16 mouse cellular contexts compared by ENCODE assay signal in genomic region chr6:33870468-33871142, GRCm38 (mm10).
A peak's percentile ranks its signal among the peaks of the same experiment; 100 is the strongest.
DNase-seq lines count a peak whose midpoint lies in the region; ATAC-seq and TF ChIP-seq lines count a peak whose summit lies in the region.
"Had no signal": no experiment of that assay in that cellular context is flagged by ENCODE, and none has a peak within 500 bp of the region (broad histone marks: within the 10 kb centered on the region; RNA-seq: fewer than 3 reads in every experiment).

No protein-coding gene starts in this region.

- WGBS in heart, embryonic 12.5 days, result 41% methylated on average over 9 of the region's 9 CpGs
- 34% methylated on average over 9 of the region's 9 CpGs for WGBS in hindbrain, embryonic 14.5 days

- H3K4me2 ChIP-seq in heart, embryonic 12.5 days, result 0 out of 2 replicates have a peak overlapping the region, but pooled peaks have one; percentile 10
- peak overlapping the region; percentile 27; the same call in 1 of the 2 replicates for H3K4me2 ChIP-seq in hindbrain, embryonic 14.5 days (replicated peaks)
- H3K4me2 ChIP-seq: liver, embryonic 12.5 days had no signal

- no peak for TF ChIP-seq CTCF in ES-Bruce4 (IDR thresholded peaks at IDR 0.05; ENCODE audit: low read depth, low read length)

- no peak overlapping the region for H3K4me3 ChIP-seq in heart, embryonic 12.5 days
- no peak overlapping the region for H3K4me3 ChIP-seq in ES-Bruce4 (ENCODE audit: low read depth, low read length)
- H3K4me3 ChIP-seq in hindbrain, embryonic 14.5 days (replicated peaks; ENCODE audit: low read length), result no peak overlapping the region
- H3K4me3 ChIP-seq: left cerebral cortex, adult 2 months; liver, embryonic 12.5 days had no signal

- no peak for DNase-seq in heart, postnatal 4 days
- DNase-seq in R1 (ENCODE audit: low read depth, low spot score), result peak; percentile 91
- peak; percentile 42 for DNase-seq in hindbrain, embryonic 14.5 days (ENCODE audit: low spot score)
- DNase-seq in frontal cortex, adult 2 months (ENCODE audit: extremely low spot score in 1 of 2, low spot score in 1 of 2), result no peak
- DNase-seq in kidney, adult 18-20 months, result no peak
- DNase-seq: heart, adult 11 months; lung, postnatal 4 days; right cerebral cortex, adult 18-20 months; thymus, postnatal 25 days had no signal

- H3K9me3 ChIP-seq in heart, embryonic 12.5 days (replicated peaks), result no peaks in the 10 kb centered on the region
- H3K9me3 ChIP-seq in ES-Bruce4 (replicated peaks; ENCODE audit: control insufficient read depth, insufficient read depth, low read length, poor library complexity, severe bottlenecking), result no peaks in the 10 kb centered on the region
- H3K9me3 ChIP-seq in hindbrain, embryonic 14.5 days (ENCODE audit: control insufficient read depth, low read length), result no peaks in the 10 kb centered on the region
- H3K9me3 ChIP-seq: liver, embryonic 12.5 days had no signal

- no peaks in the 10 kb centered on the region for H3K36me3 ChIP-seq in heart, embryonic 12.5 days
- no peaks in the 10 kb centered on the region for H3K36me3 ChIP-seq in ES-Bruce4 (ENCODE audit: control insufficient read depth, insufficient read depth, low read length, poor library complexity, severe bottlenecking)
- H3K36me3 ChIP-seq in hindbrain, embryonic 14.5 days (replicated peaks; ENCODE audit: control insufficient read depth, insufficient read depth), result no peaks in the 10 kb centered on the region
- H3K36me3 ChIP-seq: liver, embryonic 12.5 days had no signal

- no peak overlapping the region for H3K9ac ChIP-seq in heart, embryonic 12.5 days
- H3K9ac ChIP-seq in ES-Bruce4 (ENCODE audit: low read depth, poor library complexity, severe bottlenecking), result no peak overlapping the region
- H3K9ac ChIP-seq in hindbrain, embryonic 14.5 days, result no peak overlapping the region
- H3K9ac ChIP-seq: liver, embryonic 12.5 days had no signal

- peaks cover 44% of the 10 kb centered on the region for H3K4me1 ChIP-seq in heart, embryonic 12.5 days (replicated peaks)
- H3K4me1 ChIP-seq in ES-Bruce4 (ENCODE audit: control insufficient read depth, insufficient read depth, low read length), result no peaks in the 10 kb centered on the region
- peaks cover 22% of the 10 kb centered on the region for H3K4me1 ChIP-seq in hindbrain, embryonic 14.5 days (replicated peaks; ENCODE audit: control insufficient read depth, insufficient read depth, low read length)
- H3K4me1 ChIP-seq: liver, embryonic 12.5 days had no signal

- ATAC-seq in heart, embryonic 12.5 days (ENCODE audit: insufficient number of reproducible peaks, low FRiP score), result no peak
- ATAC-seq in hindbrain, embryonic 14.5 days (ENCODE audit: low FRiP score), result 0 out of 2 replicates have a peak, but pooled peaks have one; percentile 65
- ATAC-seq in inflammation-experienced regulatory T-cells, adult 6 months, result no peak
- ATAC-seq: activated CD4-positive, CD25-positive, alpha-beta regulatory T cell, adult 4 months; CD4-positive, CD25-positive, alpha-beta regulatory T cell, adult 4 months; liver, embryonic 12.5 days had no signal

- H3K27me3 ChIP-seq in heart, embryonic 12.5 days (replicated peaks), result no peaks in the 10 kb centered on the region
- H3K27me3 ChIP-seq in ES-Bruce4 (ENCODE audit: control insufficient read depth, insufficient read depth, low read length, poor library complexity, severe bottlenecking), result no peaks in the 10 kb centered on the region
- H3K27me3 ChIP-seq in hindbrain, embryonic 14.5 days (ENCODE audit: control insufficient read depth, insufficient read depth, low read length), result no peaks in the 10 kb centered on the region
- H3K27me3 ChIP-seq: liver, embryonic 12.5 days had no signal

- H3K27ac ChIP-seq in heart, embryonic 12.5 days (ENCODE audit: poor library complexity, severe bottlenecking), result peak overlapping the region; percentile 85
- H3K27ac ChIP-seq in ES-Bruce4 (ENCODE audit: insufficient read depth, low read length), result peak overlapping the region; percentile 44; the same call in 1 of the 2 replicates
- peak overlapping the region; percentile 70 for H3K27ac ChIP-seq in hindbrain, embryonic 14.5 days
- H3K27ac ChIP-seq: left cerebral cortex, adult 2 months; liver, embryonic 12.5 days had no signal

- no peak for TF ChIP-seq EP300 in ES-Bruce4 (IDR thresholded peaks at IDR 0.05; ENCODE audit: insufficient read depth, low read depth, low read length)

- TF ChIP-seq POLR2A in ES-Bruce4 (IDR thresholded peaks at IDR 0.05; ENCODE audit: insufficient read depth, low read length), result no peak

Comparison
In these comparisons a context has a peak if more than half of its experiments do, and no peak if none do; other contexts are left out.
1. DNase-seq: peak in R1 (single experiment) and hindbrain, embryonic 14.5 days (single experiment); none in heart, postnatal 4 days (single experiment), frontal cortex, adult 2 months (0 of 2) and kidney, adult 18-20 months (single experiment).
2. Peak in every context shown above with its lines, with median percentiles within 50 percentile points of each other: H3K27ac ChIP-seq.